Mouse (Mus musculus): Measurements from ENCODE around the gene Fam117a. TPM values are rescaled to one million over a fixed set of nuclear protein-coding genes. Genes with fewer than 3 reads are reported as not detected.

The Fam117a gene
- polyA plus RNA-seq, 1 experiment from 2014 or later = 4.1 TPM

DNA sequence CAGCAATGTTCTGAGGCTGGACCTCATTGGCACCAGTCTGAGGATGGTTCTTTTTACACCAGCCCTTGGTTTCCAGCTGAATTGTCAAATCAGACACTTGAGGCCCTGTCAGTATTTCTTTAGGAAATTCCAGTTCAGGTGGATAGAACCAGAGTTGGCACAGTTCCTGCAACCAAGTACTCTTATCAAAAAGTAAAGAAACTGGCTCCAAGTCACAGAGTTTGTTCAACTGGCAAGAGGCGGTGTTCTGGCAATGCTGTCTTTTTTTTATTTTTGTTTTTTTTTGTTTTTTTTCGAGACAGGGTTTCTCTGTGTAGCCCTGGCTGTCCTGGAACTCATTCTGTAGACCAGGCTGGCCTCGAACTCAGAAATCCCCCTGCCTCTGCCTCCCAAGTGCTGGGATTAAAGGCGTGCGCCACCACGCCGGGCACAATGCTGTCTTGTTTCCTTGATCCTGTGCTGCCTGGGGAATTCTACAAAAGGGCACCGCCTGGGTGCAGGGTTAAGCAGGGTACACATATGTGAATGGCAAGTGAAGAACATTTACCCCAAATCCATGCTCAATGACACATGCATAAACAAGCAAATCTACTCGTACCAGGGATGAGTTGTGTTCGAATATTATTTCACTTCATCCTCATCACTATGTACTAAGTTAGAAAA is 72.8 kb downstream of the Fam117a start:
- Histone ChIP-seq H3K9me3 (replicated peaks) (no peaks in the 10 kb centered on the region), H3K27me3 (no peaks in the 10 kb centered on the region), H3K4me3 (no peak overlapping the region), H3K27ac (no peak overlapping the region), H3K4me2 (no peak overlapping the region), H3K36me3 (no peaks in the 10 kb centered on the region), H3K4me1 (replicated peaks) (no peaks in the 10 kb centered on the region), H3K9ac (no peak overlapping the region)
- ATAC-seq (replicated peaks; ENCODE audit: insufficient number of reproducible peaks, insufficient read depth, low FRiP score, low read depth) = no peak
- 83% methylated on average over 10 of the region's 10 CpGs for WGBS

DNA sequence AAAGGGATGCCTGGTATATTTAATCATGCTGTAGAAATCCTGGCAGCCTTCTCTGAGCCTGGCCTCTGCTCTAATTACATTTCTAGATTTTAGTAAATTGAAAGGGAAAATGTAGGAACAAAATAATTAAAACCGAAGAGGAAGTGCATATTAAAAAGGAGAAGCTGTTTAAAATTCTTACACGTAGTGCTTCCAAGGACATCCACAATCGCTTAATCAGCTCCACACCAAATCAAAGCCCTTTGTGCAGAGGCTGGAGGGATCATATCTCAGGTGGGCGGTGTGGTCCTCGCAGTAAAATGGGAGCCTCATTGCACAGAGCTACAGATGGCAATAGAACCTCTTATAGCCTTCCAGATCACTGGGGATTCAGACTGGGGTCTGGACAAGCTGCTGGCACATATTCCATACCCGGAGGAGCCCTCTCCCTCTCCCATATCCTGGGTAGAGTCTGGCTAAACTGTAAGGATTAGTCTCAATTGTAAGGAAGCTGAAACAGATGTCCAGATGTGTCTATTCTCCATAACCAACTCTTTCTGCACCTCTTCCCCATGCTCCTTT is 74.7 kb downstream of the Fam117a start:
- no peak overlapping the region for H3K27ac ChIP-seq
- no peak for ATAC-seq (replicated peaks; ENCODE audit: insufficient number of reproducible peaks, insufficient read depth, low FRiP score, low read depth)
- peaks cover 14% of the 10 kb centered on the region for H3K4me1 ChIP-seq (replicated peaks)
- WGBS = 74% methylated on average over 6 of the region's 6 CpGs
- no peak overlapping the region for H3K4me3 ChIP-seq
- no peaks in the 10 kb centered on the region for H3K27me3 ChIP-seq
- no peaks in the 10 kb centered on the region for H3K9me3 ChIP-seq (replicated peaks)
- no peak overlapping the region for H3K4me2 ChIP-seq
- no peak overlapping the region for H3K9ac ChIP-seq
- H3K36me3 ChIP-seq = no peaks in the 10 kb centered on the region

DNA sequence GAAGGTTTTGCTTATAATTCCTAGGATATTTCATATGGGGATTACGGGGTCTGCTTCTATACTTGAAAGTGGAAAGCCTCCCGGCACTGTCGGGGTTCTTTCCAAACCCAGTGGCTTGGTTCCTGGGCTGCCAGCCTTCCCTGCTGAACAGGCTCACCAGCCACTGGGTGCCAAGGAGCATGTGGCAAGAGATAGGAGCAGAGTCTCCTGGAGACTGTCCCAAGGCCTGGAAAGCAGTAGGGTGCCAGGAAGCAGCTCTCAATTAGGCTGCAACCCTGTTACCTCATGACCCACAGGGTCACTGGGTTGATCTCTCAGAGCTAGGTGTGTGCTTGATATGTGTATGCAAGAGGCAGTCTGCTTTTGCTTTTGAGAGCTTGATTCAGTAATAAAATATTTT is 75.8 kb downstream of the Fam117a start:
- H3K4me2 ChIP-seq = no peak overlapping the region
- no peak overlapping the region for H3K9ac ChIP-seq
- no peak overlapping the region for H3K4me3 ChIP-seq
- no peaks in the 10 kb centered on the region for H3K36me3 ChIP-seq
- no peak overlapping the region for H3K27ac ChIP-seq
- peaks cover 14% of the 10 kb centered on the region for H3K4me1 ChIP-seq (replicated peaks)
- 87% methylated on average over 3 of the region's 3 CpGs for WGBS
- no peaks in the 10 kb centered on the region for H3K27me3 ChIP-seq
- no peaks in the 10 kb centered on the region for H3K9me3 ChIP-seq (replicated peaks)
- no peak for ATAC-seq (replicated peaks; ENCODE audit: insufficient number of reproducible peaks, insufficient read depth, low FRiP score, low read depth)

DNA sequence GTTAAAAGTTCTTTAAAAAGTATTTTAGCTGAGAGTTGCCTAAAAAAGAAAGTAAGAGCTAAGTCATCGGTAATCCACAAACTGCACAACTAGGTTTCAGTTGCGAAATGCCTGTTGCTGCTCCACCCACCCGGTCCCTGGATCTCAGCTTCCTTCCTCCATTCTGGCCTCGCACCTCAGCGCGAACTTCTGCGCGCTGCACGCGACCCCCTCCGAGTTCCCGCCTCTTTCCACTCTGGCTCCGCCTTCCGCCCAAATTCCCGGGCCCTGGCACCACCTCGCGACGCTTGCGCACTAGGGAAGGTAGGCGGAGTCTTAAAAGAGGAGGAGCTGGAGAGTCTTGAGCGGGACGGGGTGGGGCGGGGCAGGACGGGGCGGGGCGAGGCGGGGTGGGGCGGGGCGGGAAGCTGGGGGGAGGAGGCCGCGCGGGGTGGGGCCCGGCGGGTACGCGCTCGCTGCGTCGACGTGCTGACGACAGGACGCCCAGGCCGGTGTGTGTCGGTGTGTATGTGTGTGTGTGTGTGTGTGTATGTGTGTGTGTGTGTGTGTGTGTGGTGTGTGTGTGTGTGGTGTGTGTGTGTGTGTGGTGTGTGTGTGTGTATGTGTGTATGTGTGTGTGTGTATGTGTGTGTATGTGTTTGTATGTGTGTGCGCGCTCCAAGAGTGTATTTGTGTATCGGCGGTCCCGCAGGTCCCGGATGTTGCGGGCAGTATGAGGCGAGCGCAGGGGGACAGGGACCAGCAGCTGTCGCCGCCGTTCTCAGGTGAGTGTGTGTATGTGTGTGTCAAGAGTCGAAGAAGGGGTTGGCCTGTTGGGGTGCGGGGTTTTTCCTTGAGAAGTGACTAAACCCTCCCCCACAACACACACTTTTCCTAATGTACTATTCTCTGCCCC is 77.1 kb downstream of the Fam117a start, which contains the start of gene Spop:
Gene Spop (plus strand): TSS at position 440 of the 895 bp plus-strand sequence.
- Histone ChIP-seq H3K27me3 (no peaks in the 10 kb centered on the region), H3K4me3 (peak within 1 kb of the TSS; percentile 80), H3K9ac (peak within 1 kb of the TSS; percentile 70), H3K36me3 (no peaks in the 10 kb centered on the region), H3K27ac (peak within 1 kb of the TSS; percentile 97), H3K4me2 (peak within 1 kb of the TSS; percentile 82), H3K9me3 (replicated peaks) (no peaks in the 10 kb centered on the region), H3K4me1 (replicated peaks) (peaks cover 14% of the 10 kb centered on the region)
- ATAC-seq (replicated peaks; ENCODE audit: insufficient number of reproducible peaks, insufficient read depth, low FRiP score, low read depth) = peak; percentile 86
- WGBS = 2% methylated on average over 43 of the region's 58 CpGs

DNA sequence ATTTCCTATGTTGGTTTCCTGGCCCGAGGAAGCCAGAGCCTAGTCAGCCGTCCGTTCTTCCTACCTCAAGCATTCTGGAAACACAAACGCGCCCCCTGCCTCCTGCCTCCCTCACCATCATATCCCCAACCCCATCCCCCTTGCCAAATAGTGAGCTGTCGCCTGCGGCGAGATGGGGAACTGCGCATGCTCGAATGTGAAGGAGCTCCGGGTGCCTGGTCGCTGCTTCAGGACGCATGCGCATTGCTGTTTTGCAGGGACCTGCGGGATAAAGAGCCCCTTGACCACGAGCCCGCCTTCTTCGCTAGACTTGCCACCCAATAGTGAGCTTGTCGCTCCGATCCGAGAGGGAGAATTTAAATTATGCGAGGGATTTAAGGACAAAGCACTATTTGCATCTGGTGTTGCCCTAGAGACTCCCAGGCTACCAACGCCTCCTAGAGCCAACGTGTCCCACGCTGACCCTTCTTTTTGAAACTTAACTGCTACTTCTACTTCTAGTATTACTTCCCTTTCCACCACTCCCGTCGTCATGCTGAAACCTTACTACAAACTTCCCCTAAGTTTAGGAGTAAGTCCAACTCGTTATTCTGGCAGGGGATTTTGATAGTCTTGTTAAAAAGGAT is 77.8 kb downstream of the Fam117a start:
- Histone ChIP-seq H3K4me2 (peak overlapping the region; percentile 82), H3K36me3 (no peaks in the 10 kb centered on the region), H3K4me1 (replicated peaks) (peaks cover 14% of the 10 kb centered on the region), H3K9ac (peak overlapping the region; percentile 70), H3K9me3 (replicated peaks) (no peaks in the 10 kb centered on the region), H3K4me3 (peak overlapping the region; percentile 80), H3K27me3 (no peaks in the 10 kb centered on the region), H3K27ac (peak overlapping the region; percentile 97)
- ATAC-seq (replicated peaks; ENCODE audit: insufficient number of reproducible peaks, insufficient read depth, low FRiP score, low read depth) = peak; percentile 89
- WGBS = under 1% methylated on average over 28 of the region's 28 CpGs

DNA sequence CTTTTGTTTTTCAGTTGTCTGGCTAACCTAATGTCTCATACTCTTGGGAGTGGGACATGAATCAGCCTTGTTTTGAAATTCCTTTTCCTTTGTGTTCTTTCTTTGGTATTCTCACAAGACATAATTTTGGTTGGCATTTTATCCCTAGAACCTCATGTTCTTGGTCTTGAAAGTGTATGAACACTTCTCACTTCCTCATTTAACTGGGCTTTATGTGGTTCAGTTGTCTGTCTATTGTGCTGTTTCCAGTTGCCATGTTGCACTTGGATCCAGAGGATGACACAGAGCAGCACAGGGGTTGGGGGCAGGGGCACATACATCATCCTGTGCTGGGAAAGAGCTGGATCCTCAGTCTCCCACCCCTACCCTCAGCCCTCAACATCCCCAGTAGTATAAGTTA is 79.1 kb downstream of the Fam117a start:
- Histone ChIP-seq H3K4me1 (replicated peaks) (peaks cover 14% of the 10 kb centered on the region), H3K27ac (no peak overlapping the region), H3K36me3 (no peaks in the 10 kb centered on the region), H3K4me2 (peak overlapping the region; percentile 82), H3K4me3 (peak overlapping the region; percentile 80), H3K9ac (no peak overlapping the region), H3K9me3 (replicated peaks) (no peaks in the 10 kb centered on the region), H3K27me3 (no peaks in the 10 kb centered on the region)
- no peak for ATAC-seq (replicated peaks; ENCODE audit: insufficient number of reproducible peaks, insufficient read depth, low FRiP score, low read depth)

DNA sequence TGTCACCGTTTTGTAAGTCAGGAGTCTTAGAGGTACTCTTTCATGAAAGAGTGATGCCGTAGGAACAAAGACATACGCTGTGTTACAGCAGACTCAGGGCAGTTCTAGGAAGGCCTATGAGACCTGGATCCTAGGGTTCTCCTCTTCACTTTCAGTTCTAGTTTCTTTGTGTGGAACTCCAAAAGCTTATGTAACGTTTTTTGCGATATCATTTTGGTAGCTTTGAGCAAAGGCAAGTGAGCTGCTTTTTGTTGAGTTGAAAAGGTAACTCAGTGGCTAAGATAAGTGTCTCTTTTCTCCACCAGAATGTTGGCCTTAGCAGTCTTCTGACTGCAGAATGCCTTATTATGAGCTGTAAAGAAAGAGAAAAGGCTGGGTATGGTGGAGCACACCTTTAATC is 80.5 kb downstream of the Fam117a start:
- no peak for ATAC-seq (replicated peaks; ENCODE audit: insufficient number of reproducible peaks, insufficient read depth, low FRiP score, low read depth)
- Histone ChIP-seq H3K27me3 (no peaks in the 10 kb centered on the region), H3K4me1 (replicated peaks) (peaks cover 14% of the 10 kb centered on the region), H3K9ac (no peak overlapping the region), H3K36me3 (no peaks in the 10 kb centered on the region), H3K9me3 (replicated peaks) (no peaks in the 10 kb centered on the region), H3K27ac (no peak overlapping the region), H3K4me3 (no peak overlapping the region), H3K4me2 (no peak overlapping the region)
- 82% methylated on average over 5 of the region's 5 CpGs for WGBS

DNA sequence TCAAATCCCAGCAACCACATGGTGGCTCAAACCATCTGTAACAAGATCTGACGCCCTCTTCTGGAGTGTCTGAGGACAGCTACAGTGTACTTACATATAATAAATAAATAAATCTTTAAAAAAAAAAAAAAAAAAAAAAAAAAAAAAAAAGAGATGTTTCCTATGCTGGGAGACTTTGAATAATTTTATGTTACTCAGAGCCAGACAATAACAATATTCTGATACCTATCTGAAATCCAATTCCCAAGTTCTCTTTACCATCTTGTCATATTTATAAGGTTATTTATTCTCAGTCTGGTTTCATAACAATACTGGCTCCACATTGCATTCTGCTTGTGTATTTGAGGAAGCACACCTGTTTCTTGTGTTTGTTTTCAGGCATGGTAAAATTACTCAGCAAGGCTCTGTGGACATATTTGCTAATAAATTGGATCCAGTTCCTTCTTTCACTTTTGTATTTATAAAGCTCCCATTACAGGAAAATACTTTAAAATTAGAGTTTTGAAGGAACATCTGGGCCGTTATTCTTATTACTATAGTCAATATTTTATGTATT is 84.1 kb downstream of the Fam117a start:
- Histone ChIP-seq H3K36me3 (no peaks in the 10 kb centered on the region), H3K4me3 (no peak overlapping the region), H3K27me3 (no peaks in the 10 kb centered on the region), H3K4me2 (no peak overlapping the region), H3K4me1 (replicated peaks) (peaks cover 10% of the 10 kb centered on the region), H3K9me3 (replicated peaks) (no peaks in the 10 kb centered on the region), H3K9ac (no peak overlapping the region), H3K27ac (no peak overlapping the region)
- no peak for ATAC-seq (replicated peaks; ENCODE audit: insufficient number of reproducible peaks, insufficient read depth, low FRiP score, low read depth)
- 78% methylated on average over 2 of the region's 2 CpGs for WGBS

DNA sequence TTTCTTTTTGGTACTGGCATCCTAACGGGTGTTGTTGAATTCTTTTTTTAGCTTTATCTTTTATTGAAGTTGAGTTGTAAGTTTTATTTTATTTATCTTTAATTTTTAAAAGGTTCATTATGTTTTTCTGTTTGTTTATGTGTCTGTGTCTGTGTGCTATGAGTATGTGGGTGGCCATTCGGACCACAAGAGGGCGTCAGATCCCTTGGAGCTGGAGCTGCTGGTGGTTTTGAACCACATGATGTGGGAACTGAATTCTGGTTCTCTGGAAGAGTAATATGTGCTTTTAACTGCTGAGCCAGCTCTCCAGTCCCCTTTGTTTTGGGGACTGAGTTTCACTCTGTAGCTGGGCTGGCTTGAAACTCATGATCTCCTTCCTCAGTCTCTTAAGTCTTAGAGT is 86.7 kb downstream of the Fam117a start:
- no peak overlapping the region for H3K9ac ChIP-seq
- no peaks in the 10 kb centered on the region for H3K36me3 ChIP-seq
- no peak overlapping the region for H3K27ac ChIP-seq
- ATAC-seq (replicated peaks; ENCODE audit: insufficient number of reproducible peaks, insufficient read depth, low FRiP score, low read depth) = no peak
- no peaks in the 10 kb centered on the region for H3K9me3 ChIP-seq (replicated peaks)
- no peaks in the 10 kb centered on the region for H3K27me3 ChIP-seq
- no peak overlapping the region for H3K4me3 ChIP-seq
- H3K4me1 ChIP-seq (replicated peaks) = peaks cover 5% of the 10 kb centered on the region; the same call in 1 of the 2 replicates
- no peak overlapping the region for H3K4me2 ChIP-seq
- 77% methylated on average over 3 of the region's 3 CpGs for WGBS

DNA sequence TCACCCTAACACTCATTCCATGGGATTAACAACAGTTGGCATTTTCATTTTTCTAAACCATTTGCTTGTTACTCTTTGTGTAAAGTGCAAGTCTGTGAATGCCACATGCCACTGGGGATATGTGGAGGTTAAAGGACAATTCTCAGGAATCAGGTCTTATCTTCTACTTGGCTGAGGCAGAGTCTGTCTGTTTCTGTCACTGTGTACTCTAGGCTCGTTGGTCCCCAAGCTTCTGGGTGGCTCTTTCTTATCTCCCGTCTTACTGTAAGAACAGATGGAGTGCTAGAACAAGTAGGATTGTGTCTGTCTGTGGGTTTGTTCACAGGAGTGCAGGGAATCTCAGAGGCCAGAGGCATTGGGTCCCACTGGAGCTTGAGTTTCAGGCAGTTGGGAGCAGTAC is 94.5 kb downstream of the Fam117a start:
- peaks cover 24% of the 10 kb centered on the region for H3K4me1 ChIP-seq (replicated peaks)
- no peak for ATAC-seq (replicated peaks; ENCODE audit: insufficient number of reproducible peaks, insufficient read depth, low FRiP score, low read depth)
- H3K36me3 ChIP-seq = no peaks in the 10 kb centered on the region
- 14% methylated on average over 2 of the region's 2 CpGs for WGBS
- H3K9ac ChIP-seq = no peak overlapping the region
- H3K4me3 ChIP-seq = no peak overlapping the region
- H3K27ac ChIP-seq = no peak overlapping the region
- H3K27me3 ChIP-seq = no peaks in the 10 kb centered on the region
- H3K9me3 ChIP-seq (replicated peaks) = no peaks in the 10 kb centered on the region
- no peak overlapping the region for H3K4me2 ChIP-seq
